Mouse (Mus musculus) large intestine, adult 2 months (tissue): ENCODE measurements around the gene Apex1. TPM values are rescaled to one million over a fixed set of nuclear protein-coding genes. Genes with fewer than 3 reads are reported as not detected.
"Not testable (repeated sequence)": the region's sequence is repeated elsewhere in the genome, so short reads cannot be mapped to it uniquely, and the experiment has no call there.

ENCODE experiments used
- DNase-seq: peaks from one replicate; pipeline ENCODE4 v3.0.0-alpha.2; 2012; ENCODE audit warnings: low read depth, low spot score
- WGBS: fragments of 180-500 bp; shearing (Covaris S2); methylation state at CpG from one replicate; pipeline ENCODE4 v1.1.7; 2018; 5-methylcytosine and 5-hydroxymethylcytosine counted together
- polyA plus RNA-seq: library from polyadenylated mRNA; depleted of rRNA; stranded (reverse); fragments of >200 nt; gene quantifications from 2 replicates; pipeline ENCODE4 v1.2.3, GENCODE M21; 2012; rRNA removed

Gene Apex1
- polyA plus RNA-seq, 1 experiment = 49.2 TPM

DNA sequence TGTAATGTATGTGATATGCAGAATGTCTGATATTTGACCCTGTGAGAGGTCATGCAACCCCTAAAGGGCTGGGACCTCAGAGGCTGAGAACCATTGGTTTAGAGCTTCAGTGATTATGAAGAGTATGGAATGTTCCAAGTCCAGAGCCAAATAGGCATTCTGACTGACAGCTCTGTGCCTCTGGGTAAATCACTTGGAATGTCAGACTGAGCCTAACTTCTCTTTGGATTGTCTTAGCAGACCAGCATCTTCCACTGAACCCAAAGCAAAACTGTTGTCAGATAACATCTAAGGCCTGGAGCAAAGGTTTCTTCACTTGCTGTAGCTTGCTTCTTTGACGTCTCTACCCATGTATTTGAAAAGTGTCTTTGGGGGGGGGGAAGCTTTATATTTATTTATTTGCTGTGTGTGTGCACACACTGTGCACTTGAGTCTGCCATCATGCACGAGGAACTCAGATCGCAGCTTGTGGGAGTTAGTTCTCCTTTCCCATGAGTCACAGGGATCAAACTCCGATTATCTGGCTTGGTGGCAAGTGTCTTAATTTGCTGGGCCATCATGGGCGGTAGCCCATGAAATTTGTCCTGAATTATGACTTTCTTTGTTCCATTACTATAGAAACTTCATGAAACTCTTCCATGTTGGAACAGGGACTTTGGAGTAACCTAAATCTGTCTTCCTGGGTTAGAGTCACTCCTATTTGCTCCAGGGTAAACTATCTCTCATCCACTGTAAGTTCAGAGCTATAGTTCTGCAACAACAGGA is 43.6 kb downstream of the Apex1 start:
- WGBS = 77% methylated on average over 5 of the region's 5 CpGs
- DNase-seq = no peak

DNA sequence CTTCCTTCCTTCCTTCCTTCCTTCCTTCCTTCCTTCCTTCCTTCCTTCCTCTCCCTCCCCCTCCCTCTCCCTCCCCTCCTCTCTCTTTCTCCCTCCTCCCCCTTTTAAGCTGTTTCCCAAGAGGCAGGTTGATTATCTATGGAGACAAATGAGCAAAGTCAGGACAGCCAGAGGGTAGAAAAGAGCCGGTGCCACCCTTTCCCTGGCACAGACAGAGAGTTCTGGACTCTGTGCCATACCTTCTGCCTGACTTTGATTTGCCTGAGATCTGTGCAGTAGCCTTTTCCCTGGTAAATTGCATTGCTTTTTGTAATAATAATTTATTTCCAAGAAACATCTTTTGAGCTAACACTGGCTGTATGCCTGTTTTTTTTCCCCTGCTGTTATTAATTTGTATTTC is 44.3 kb downstream of the Apex1 start:
- 17% methylated on average over 1 of the region's 1 CpGs for WGBS
- no peak for DNase-seq

DNA sequence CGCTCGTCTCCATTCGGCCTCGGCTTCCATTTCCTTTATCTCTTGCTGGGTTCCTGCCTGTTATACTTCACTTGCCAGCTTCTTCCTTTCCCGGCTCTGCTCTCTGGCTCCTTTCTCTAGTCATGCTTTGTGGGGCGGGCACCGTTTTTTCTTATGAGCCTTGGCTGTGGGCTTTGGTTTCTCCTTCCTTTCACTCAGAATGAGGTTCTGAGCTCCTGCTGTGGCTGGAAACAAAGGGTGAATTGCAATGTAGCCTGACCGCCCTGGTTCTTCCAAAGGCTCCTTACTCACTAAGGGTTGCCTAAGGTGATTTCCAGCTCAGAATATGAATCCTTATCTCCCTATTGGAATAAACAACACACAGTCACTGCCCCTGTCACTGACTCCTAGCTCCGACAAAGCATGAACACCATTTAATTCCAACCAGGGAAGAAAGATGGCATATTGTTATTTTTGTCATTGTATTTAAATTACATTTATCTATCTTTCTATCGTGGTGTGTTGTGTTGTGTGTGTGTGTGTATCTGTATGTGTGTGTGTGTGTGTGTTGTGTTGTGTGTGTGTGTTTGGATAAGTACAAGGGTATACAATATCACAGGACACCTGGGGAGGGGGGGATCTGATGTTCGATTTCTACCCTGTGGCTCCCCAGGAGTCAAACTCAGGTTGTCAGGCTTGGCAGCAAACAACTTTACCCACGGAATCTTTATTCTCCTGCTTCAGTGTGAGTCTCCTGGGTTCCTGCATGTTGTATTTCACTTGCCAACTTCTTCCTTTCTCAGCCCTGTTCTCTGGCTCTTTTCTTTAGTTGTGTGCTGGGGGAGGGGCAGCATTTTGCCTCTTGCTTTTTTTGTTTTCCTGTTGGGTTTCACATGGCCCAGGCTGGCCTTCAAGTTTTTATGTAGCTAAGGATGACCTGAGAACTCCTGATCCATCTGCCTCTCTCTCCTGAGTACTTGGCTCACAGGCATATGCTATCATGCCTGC is 45.1 kb downstream of the Apex1 start:
- 60% methylated on average over 12 of the region's 12 CpGs for WGBS

DNA sequence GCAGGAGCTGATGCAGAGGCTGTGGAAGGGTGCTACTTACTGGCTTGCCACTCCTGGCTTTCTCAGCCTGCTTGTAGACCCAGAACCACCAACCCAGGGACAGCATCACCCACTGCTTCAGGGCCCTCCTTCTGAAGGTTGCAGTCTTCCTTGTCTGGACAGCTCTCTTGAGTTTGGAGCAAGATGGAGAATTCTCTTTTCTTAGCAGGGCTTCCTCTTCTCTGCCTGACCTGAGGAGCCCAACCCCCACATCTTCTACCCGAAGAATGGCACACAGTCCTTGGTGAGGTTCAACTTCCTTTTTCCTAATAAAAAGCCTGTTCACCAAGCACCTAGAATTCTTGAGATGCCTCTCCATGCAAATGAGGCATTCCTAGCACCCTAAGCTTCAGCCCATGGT is 46.1 kb downstream of the Apex1 start:
- 38% methylated on average over 1 of the region's 1 CpGs for WGBS
- DNase-seq = no peak

More for the DNA sequence above, 45.1 kb downstream of the Apex1 start:
- DNase-seq = no peak

DNA sequence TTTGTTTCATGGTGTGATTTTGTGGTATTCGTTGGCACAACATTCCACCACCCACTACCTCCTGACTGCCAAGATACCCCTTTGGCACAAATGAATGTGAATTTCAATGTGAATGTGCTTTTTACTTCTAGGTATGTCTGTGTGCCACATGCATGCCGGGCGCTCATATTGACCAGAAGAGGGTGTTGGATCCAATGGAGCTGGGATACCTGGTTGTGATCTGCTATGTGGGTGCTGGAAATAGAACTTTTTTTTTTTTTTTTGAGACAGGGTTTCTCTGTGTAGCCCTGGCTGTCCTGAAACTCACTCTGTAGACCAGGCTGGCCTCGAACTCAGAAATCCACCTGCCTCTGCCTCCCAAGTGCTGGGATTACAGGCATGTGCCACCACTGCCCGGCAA is 48.3 kb downstream of the Apex1 start:
- DNase-seq = not testable (repeated sequence)
- 92% methylated on average over 5 of the region's 5 CpGs for WGBS

DNA sequence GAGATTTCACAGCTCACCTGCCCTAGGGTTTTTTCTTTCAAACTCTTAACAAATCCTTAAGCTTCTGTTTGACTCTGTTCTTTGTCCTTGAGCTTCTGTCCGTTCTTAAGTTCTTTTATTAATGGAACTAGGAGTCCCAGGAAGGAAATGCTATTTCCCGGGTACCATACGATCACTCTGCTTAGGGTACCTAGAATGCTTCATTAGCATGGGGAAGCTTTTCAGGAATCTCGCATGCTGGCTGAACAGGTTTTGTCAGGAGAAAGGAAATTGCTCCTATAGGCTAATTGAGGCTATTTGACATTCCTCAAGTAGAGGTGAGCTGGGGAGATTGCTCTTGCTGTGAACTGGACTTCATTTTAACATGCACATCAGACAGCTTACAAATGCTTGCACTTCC is 48.9 kb downstream of the Apex1 start:
- DNase-seq = no peak
- WGBS = 35% methylated on average over 4 of the region's 4 CpGs

DNA sequence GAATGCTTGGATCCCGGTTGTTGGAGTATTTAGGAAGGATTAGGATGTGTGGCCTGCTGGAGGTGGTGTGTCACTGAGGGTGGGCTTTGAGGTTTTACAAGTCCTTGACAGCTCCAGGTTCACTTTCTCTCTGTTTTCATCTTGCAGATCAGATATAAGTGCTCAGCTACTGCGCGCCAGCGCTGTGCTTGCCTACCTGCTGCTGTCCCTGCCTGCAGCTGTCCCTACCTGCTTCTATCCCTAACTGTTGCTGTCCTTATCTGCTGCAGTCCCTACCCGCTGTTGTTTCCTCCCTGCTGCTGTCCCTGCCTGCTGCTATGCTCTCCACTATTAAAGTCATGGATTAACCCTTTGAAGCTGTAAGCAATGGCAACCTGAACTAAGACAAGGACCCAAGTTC is 50.2 kb downstream of the Apex1 start:
- DNase-seq = no peak
- WGBS = 78% methylated on average over 5 of the region's 5 CpGs

DNA sequence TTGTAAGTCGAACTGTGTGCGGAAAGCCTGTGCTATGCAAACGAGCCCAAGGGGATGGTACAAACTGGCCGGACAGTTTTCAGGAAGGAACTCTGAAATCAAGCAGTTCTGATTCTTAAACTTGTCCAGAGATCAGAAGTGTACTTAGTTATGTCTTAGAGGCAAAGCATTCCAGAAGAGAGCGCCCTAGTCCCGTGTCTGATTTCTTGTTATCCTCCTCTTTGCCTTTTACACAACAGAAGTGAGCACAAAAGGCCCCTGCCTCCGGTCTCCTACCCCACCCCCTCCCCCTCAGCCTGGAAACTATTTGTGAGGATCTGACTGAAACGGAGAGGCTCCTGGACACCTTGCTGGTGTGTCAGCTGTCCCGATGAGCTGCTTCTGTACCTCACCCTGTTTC is 51.9 kb downstream of the Apex1 start:
- WGBS = 29% methylated on average over 9 of the region's 9 CpGs
- DNase-seq = no peak

Other genes starting within 250 kb of the Apex1 start
- gene Olfr747, start 231.8 kb upstream of the Apex1 start, polyA plus RNA-seq = not detected in 2 replicates
- gene Olfr748, start 217.6 kb upstream of the Apex1 start, polyA plus RNA-seq = not detected in 2 replicates
- not detected in 2 replicates for gene Olfr749, start 179.9 kb upstream of the Apex1 start, polyA plus RNA-seq
- gene Ttc5, start 139.4 kb upstream of the Apex1 start, polyA plus RNA-seq = 21.7 and 25.6 TPM in 2 replicates
- not detected in 2 replicates for gene Ccnb1ip1, start 117.2 kb upstream of the Apex1 start, polyA plus RNA-seq
- gene Parp2, start 117.1 kb upstream of the Apex1 start, polyA plus RNA-seq = 16.3 and 23.8 TPM in 2 replicates
- 68.7 and 104 TPM in 2 replicates for gene Tep1, start 54.4 kb upstream of the Apex1 start, polyA plus RNA-seq
- 0.71 and 2.3 TPM in 2 replicates for gene Klhl33, start 27.5 kb upstream of the Apex1 start, polyA plus RNA-seq
- 57.4 and 75.0 TPM in 2 replicates for gene Osgep, start 75 bp upstream of the Apex1 start, polyA plus RNA-seq
- gene Pip4p1, start 5.9 kb downstream of the Apex1 start, polyA plus RNA-seq = 52.3 and 65.7 TPM in 2 replicates
- 143 and 173 TPM in 2 replicates for gene Pnp, start 6.1 kb downstream of the Apex1 start, polyA plus RNA-seq
- gene Gm49342, start 19.5 kb downstream of the Apex1 start, polyA plus RNA-seq = 68.3 and 107 TPM in 2 replicates
- gene Pnp2, start 31.0 kb downstream of the Apex1 start, polyA plus RNA-seq = 104 and 150 TPM in 2 replicates
- gene Rnase10, start 82.8 kb downstream of the Apex1 start, polyA plus RNA-seq = 0.11 and 0.23 TPM in 2 replicates
- not detected in 2 replicates for gene Rnase9, start 116.9 kb downstream of the Apex1 start, polyA plus RNA-seq
- not detected in 2 replicates for gene Rnase11, start 125.2 kb downstream of the Apex1 start, polyA plus RNA-seq
- gene Rnase12, start 132.7 kb downstream of the Apex1 start, polyA plus RNA-seq = 0.86 and 1.0 TPM in 2 replicates
- 0.10 TPM in 1 of 2 replicates, not detected in the other for gene Olfr750, start 149.5 kb downstream of the Apex1 start, polyA plus RNA-seq
- gene Rnase4, start 166.1 kb downstream of the Apex1 start, polyA plus RNA-seq = 205 and 226 TPM in 2 replicates
- 47.5 and 67.8 TPM in 2 replicates for gene Ang, start 166.2 kb downstream of the Apex1 start, polyA plus RNA-seq
- not detected in 2 replicates for gene Eddm3b, start 189.5 kb downstream of the Apex1 start, polyA plus RNA-seq
- 19.4 and 23.6 TPM in 2 replicates for gene Rnase6, start 198.9 kb downstream of the Apex1 start, polyA plus RNA-seq
- 17.4 and 38.2 TPM in 2 replicates for gene Rnase1, start 221.8 kb downstream of the Apex1 start, polyA plus RNA-seq
- gene Rnase2b, start 237.3 kb downstream of the Apex1 start, polyA plus RNA-seq = 0.22 TPM in 1 of 2 replicates, not detected in the other